16 mouse cellular contexts compared by ENCODE assay signal in genomic region chr7:24211343-24211742, GRCm38 (mm10). TPM values are rescaled to one million over a fixed set of nuclear protein-coding genes. Genes with fewer than 3 reads are reported as not detected.
DNase-seq lines count a peak whose midpoint lies in the region; ATAC-seq and TF ChIP-seq lines count a peak whose summit lies in the region.
"Had no signal": no experiment of that assay in that cellular context is flagged by ENCODE, and none has a peak within 500 bp of the region (broad histone marks: within the 10 kb centered on the region; RNA-seq: fewer than 3 reads in every experiment).

Gene Zfp111, minus strand, starts transcription at chr7:24211443.

- no peak within 1 kb of the TSS for H3K27ac ChIP-seq in layer of hippocampus, adult 2 months
- H3K27ac ChIP-seq in lung, embryonic 16.5 days (ENCODE audit: low read length): no peak within 1 kb of the TSS
- H3K27ac ChIP-seq in embryonic facial prominence, embryonic 15.5 days (replicated peaks): no peak within 1 kb of the TSS
- H3K27ac ChIP-seq in limb, embryonic 15.5 days: no peak within 1 kb of the TSS
- H3K27ac ChIP-seq: hindbrain, embryonic 14.5 days; liver, embryonic 12.5 days; macrophage had no signal

- no peak for TF ChIP-seq CTCF in layer of hippocampus, adult 2 months (conservative IDR thresholded peaks at IDR 0.05)

- no peak within 1 kb of the TSS for H3K9ac ChIP-seq in lung, embryonic 16.5 days (ENCODE audit: low read length)
- H3K9ac ChIP-seq in embryonic facial prominence, embryonic 15.5 days: no peak within 1 kb of the TSS
- no peak within 1 kb of the TSS for H3K9ac ChIP-seq in limb, embryonic 15.5 days
- H3K9ac ChIP-seq: forebrain, postnatal 0 days; hindbrain, embryonic 14.5 days; liver, embryonic 12.5 days had no signal

- no peak within 1 kb of the TSS for H3K4me3 ChIP-seq in layer of hippocampus, adult 2 months
- no peak within 1 kb of the TSS for H3K4me3 ChIP-seq in lung, embryonic 16.5 days (ENCODE audit: low read length)
- H3K4me3 ChIP-seq in embryonic facial prominence, embryonic 15.5 days (replicated peaks): no peak within 1 kb of the TSS
- no peak within 1 kb of the TSS for H3K4me3 ChIP-seq in limb, embryonic 15.5 days
- H3K4me3 ChIP-seq: liver, embryonic 12.5 days had no signal

- H3K36me3 ChIP-seq in lung, embryonic 16.5 days (ENCODE audit: control insufficient read depth, insufficient read depth, low read length): no peaks in the 10 kb centered on the region; the same call in 1 of the 2 replicates
- H3K36me3 ChIP-seq in embryonic facial prominence, embryonic 15.5 days: no peaks in the 10 kb centered on the region
- no peaks in the 10 kb centered on the region for H3K36me3 ChIP-seq in limb, embryonic 15.5 days
- H3K36me3 ChIP-seq: liver, embryonic 12.5 days had no signal

- no peak for ATAC-seq in lung, embryonic 16.5 days (ENCODE audit: low read depth)
- no peak for ATAC-seq in embryonic facial prominence, embryonic 15.5 days (ENCODE audit: insufficient number of reproducible peaks, low FRiP score, low TSS enrichment, low read depth)
- no peak for ATAC-seq in limb, embryonic 15.5 days (ENCODE audit: insufficient number of reproducible peaks, low FRiP score, low TSS enrichment, low read depth)
- ATAC-seq: forebrain, postnatal 0 days; liver, embryonic 12.5 days had no signal

- peaks cover 7% of the 10 kb centered on the region; the same call in 1 of the 2 replicates for H3K4me1 ChIP-seq in lung, embryonic 16.5 days (replicated peaks; ENCODE audit: control insufficient read depth, insufficient read depth, low read length)
- H3K4me1 ChIP-seq in embryonic facial prominence, embryonic 15.5 days: peaks cover 9% of the 10 kb centered on the region
- peaks cover 4% of the 10 kb centered on the region; the same call in 1 of the 2 replicates for H3K4me1 ChIP-seq in limb, embryonic 15.5 days

- 78% methylated on average over 5 of the region's 5 CpGs for WGBS in lung, embryonic 16.5 days
- WGBS in embryonic facial prominence, embryonic 15.5 days: 78% methylated on average over 5 of the region's 5 CpGs
- 81% methylated on average over 5 of the region's 5 CpGs for WGBS in limb, embryonic 15.5 days

- no peak within 1 kb of the TSS for H3K4me2 ChIP-seq in lung, embryonic 16.5 days (ENCODE audit: low read depth, low read length)
- no peak within 1 kb of the TSS for H3K4me2 ChIP-seq in embryonic facial prominence, embryonic 15.5 days (replicated peaks)
- H3K4me2 ChIP-seq in limb, embryonic 15.5 days: no peak within 1 kb of the TSS
- H3K4me2 ChIP-seq: hindbrain, embryonic 14.5 days; liver, embryonic 12.5 days had no signal

- DNase-seq in layer of hippocampus, adult 2 months (ENCODE audit: low spot score in 2 of 2): no peak
- no peak for DNase-seq in layer of hippocampus, postnatal 14 days (ENCODE audit: low spot score in 2 of 2)
- no peak for DNase-seq in lung, postnatal 36 days
- DNase-seq in gastrocnemius, postnatal 25 days: no peak
- DNase-seq: cerebellum, adult 9-11 months; forebrain, postnatal 0 days; gastrocnemius, postnatal 10 days; kidney, adult 18-20 months; right cerebral cortex, postnatal 25 days; thymus, postnatal 36 days had no signal

- no peaks in the 10 kb centered on the region for H3K9me3 ChIP-seq in lung, embryonic 16.5 days (ENCODE audit: control insufficient read depth, low read length)
- no peaks in the 10 kb centered on the region for H3K9me3 ChIP-seq in embryonic facial prominence, embryonic 15.5 days (replicated peaks)
- no peaks in the 10 kb centered on the region for H3K9me3 ChIP-seq in limb, embryonic 15.5 days
- H3K9me3 ChIP-seq: liver, embryonic 12.5 days had no signal

- H3K27me3 ChIP-seq in lung, embryonic 16.5 days (ENCODE audit: control insufficient read depth, insufficient read depth, low read depth, low read length): no peaks in the 10 kb centered on the region
- H3K27me3 ChIP-seq in embryonic facial prominence, embryonic 15.5 days: no peaks in the 10 kb centered on the region
- H3K27me3 ChIP-seq in limb, embryonic 15.5 days: no peaks in the 10 kb centered on the region
- H3K27me3 ChIP-seq: liver, embryonic 12.5 days had no signal

RNA-seq across cellular contexts. Expression of gene Zfp111, which starts in this region (rescaled TPM):
- total RNA-seq in layer of hippocampus, adult 2 months (2021): 10 to 100 TPM; 11.0 TPM
- total RNA-seq in layer of hippocampus, postnatal 14 days (2021): 10 to 100 TPM in 1 of 2 experiments, 1 to 10 TPM in 1; 9.4 to 10.3 TPM
- polyA plus RNA-seq in lung, embryonic 16.5 days (2015; fragmentation: Nextera tagmentation; extraction: Ambion mirVana): 11.8 and 12.8 TPM in 2 replicates
- 10.8 and 11.4 TPM in 2 replicates for polyA plus RNA-seq in embryonic facial prominence, embryonic 15.5 days (2015; fragmentation: Nextera tagmentation; extraction: Ambion mirVana)
- 10.4 and 11.7 TPM in 2 replicates for polyA plus RNA-seq in limb, embryonic 15.5 days (2015; fragmentation: Nextera tagmentation; extraction: Ambion mirVana)
- 1 to 10 TPM; 2.5 to 2.6 TPM for total RNA-seq in gastrocnemius, postnatal 25 days (2021)
